Mouse (Mus musculus): Measurements from ENCODE around the gene Egfl8. TPM values are rescaled to one million over a fixed set of nuclear protein-coding genes. Genes with fewer than 3 reads are reported as not detected.

Egfl8 gene
- polyA plus RNA-seq, 1 experiment from 2014 or later: 5.2 TPM

DNA sequence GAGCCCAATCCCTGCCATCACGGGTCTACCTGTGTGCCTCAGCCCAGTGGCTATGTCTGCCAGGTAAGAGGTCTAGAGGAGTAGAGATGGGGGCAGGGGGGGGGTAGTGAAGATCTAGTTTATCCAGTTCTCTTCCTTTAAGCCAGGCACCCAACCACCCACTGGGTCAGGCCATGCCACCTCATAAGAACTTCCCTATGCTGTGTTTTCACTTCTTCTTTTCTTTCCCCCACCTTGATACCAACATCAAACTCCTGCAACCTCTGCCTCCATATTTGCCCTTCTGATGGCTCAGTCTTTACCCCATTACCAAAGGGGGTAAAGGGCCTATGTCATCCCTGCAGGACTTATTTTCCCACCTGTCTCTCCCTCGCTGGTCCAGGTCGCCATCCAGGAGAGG lies 37.7 kb downstream of the Egfl8 start:
- no peak overlapping the region for H3K4me3 ChIP-seq (ENCODE audit: low read depth, low read length)
- 91% methylated on average over 3 of the region's 3 CpGs for WGBS
- no peak overlapping the region for H3K9ac ChIP-seq (replicated peaks; ENCODE audit: low read depth)
- no peaks in the 10 kb centered on the region for H3K9me3 ChIP-seq (ENCODE audit: low read length)
- H3K36me3 ChIP-seq (ENCODE audit: insufficient read depth, low read length): no peaks in the 10 kb centered on the region
- no peaks in the 10 kb centered on the region for H3K4me1 ChIP-seq (ENCODE audit: insufficient read depth, low read depth, low read length)
- H3K27me3 ChIP-seq (replicated peaks; ENCODE audit: insufficient read depth, low read length): no peaks in the 10 kb centered on the region
- TF ChIP-seq EP300 (IDR thresholded peaks at IDR 0.05): no peak
- TF ChIP-seq CTCF (IDR thresholded peaks at IDR 0.05): no peak
- ATAC-seq (no peak), DNase-seq (ENCODE audit: low spot score) (no peak)
- H3K4me2 ChIP-seq (replicated peaks; ENCODE audit: low read depth, low read length): no peak overlapping the region
- H3K27ac ChIP-seq (ENCODE audit: low read length): no peak overlapping the region

- TF ChIP-seq EP300 (IDR thresholded peaks at IDR 0.05) (no peak), CTCF (IDR thresholded peaks at IDR 0.05) (no peak)
- H3K9me3 ChIP-seq (ENCODE audit: low read length): no peaks in the 10 kb centered on the region
- no peaks in the 10 kb centered on the region for H3K4me1 ChIP-seq (ENCODE audit: insufficient read depth, low read depth, low read length)
- H3K27me3 ChIP-seq (replicated peaks; ENCODE audit: insufficient read depth, low read length): no peaks in the 10 kb centered on the region
- H3K4me2 ChIP-seq (replicated peaks; ENCODE audit: low read depth, low read length): no peak overlapping the region
- ATAC-seq: no peak
- H3K36me3 ChIP-seq (ENCODE audit: insufficient read depth, low read length): no peaks in the 10 kb centered on the region
- H3K9ac ChIP-seq (replicated peaks; ENCODE audit: low read depth): no peak overlapping the region
- WGBS: 46% methylated on average over 5 of the region's 5 CpGs
- no peak overlapping the region for H3K27ac ChIP-seq (ENCODE audit: low read length)
- H3K4me3 ChIP-seq (ENCODE audit: low read depth, low read length): no peak overlapping the region
- no peak for DNase-seq (ENCODE audit: low spot score)
Measured at GRCm38 (mm10) chr17:34576577-34576976, 39.2 kb downstream of the Egfl8 start.

DNA sequence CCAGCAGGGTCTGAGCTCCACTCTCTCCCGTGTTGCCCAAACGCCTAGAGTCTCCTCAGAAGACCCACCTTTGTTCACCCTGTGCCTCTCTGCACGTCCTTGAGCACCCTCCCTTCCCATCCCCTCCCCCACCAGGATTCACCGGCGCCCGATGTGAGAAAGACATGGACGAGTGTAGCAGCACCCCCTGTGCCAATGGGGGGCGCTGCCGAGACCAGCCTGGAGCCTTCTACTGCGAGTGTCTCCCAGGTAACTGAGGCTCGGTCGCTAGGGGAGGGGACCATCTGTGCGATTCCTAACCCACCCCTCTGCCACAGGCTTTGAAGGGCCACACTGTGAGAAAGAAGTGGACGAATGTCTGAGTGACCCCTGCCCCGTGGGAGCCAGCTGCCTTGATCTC lies 43.4 kb downstream of the Egfl8 start:
- Histone ChIP-seq H3K27me3 (replicated peaks; ENCODE audit: insufficient read depth, low read length) (no peaks in the 10 kb centered on the region), H3K9me3 (ENCODE audit: low read length) (no peaks in the 10 kb centered on the region), H3K4me3 (ENCODE audit: low read depth, low read length) (no peak overlapping the region), H3K4me2 (replicated peaks; ENCODE audit: low read depth, low read length) (no peak overlapping the region), H3K36me3 (ENCODE audit: insufficient read depth, low read length) (no peaks in the 10 kb centered on the region), H3K9ac (replicated peaks; ENCODE audit: low read depth) (no peak overlapping the region), H3K27ac (ENCODE audit: low read length) (no peak overlapping the region), H3K4me1 (ENCODE audit: insufficient read depth, low read depth, low read length) (no peaks in the 10 kb centered on the region)
- no peak for TF ChIP-seq EP300 (IDR thresholded peaks at IDR 0.05)
- peak; percentile 39; the same call in 1 of the 2 replicates for TF ChIP-seq CTCF (IDR thresholded peaks at IDR 0.05)
- WGBS: 25% methylated on average over 15 of the region's 15 CpGs
- ATAC-seq: no peak; the same call in 1 of the 2 replicates
- no peak for DNase-seq (ENCODE audit: low spot score)

DNA sequence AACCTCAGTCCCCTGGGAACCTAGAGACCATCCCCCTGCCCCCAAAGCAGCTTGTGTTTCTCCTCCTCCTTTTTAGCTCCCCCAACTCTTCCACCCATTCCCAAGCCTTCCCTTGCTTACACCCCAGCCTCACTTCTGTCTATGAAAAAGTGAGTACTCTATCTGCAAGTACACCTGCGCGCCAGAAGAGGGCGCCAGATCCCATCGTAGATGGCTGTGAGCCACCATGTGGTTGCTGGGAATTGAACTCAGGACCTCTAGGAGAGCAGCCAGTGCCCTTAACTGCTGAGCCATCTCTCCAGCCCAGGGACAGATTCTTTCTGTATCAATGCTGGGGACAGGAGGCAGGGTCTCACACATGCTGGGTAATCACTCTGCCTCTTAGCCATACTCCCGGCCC lies 43.9 kb downstream of the Egfl8 start:
- no peak for DNase-seq (ENCODE audit: low spot score)
- Histone ChIP-seq H3K4me2 (replicated peaks; ENCODE audit: low read depth, low read length) (no peak overlapping the region), H3K4me3 (ENCODE audit: low read depth, low read length) (no peak overlapping the region), H3K4me1 (ENCODE audit: insufficient read depth, low read depth, low read length) (no peaks in the 10 kb centered on the region), H3K9me3 (ENCODE audit: low read length) (no peaks in the 10 kb centered on the region), H3K27ac (ENCODE audit: low read length) (no peak overlapping the region), H3K9ac (replicated peaks; ENCODE audit: low read depth) (no peak overlapping the region), H3K36me3 (ENCODE audit: insufficient read depth, low read length) (no peaks in the 10 kb centered on the region), H3K27me3 (replicated peaks; ENCODE audit: insufficient read depth, low read length) (no peaks in the 10 kb centered on the region)
- 20% methylated on average over 5 of the region's 5 CpGs for WGBS
- peak; percentile 73 for TF ChIP-seq CTCF (IDR thresholded peaks at IDR 0.05)
- no peak for TF ChIP-seq EP300 (IDR thresholded peaks at IDR 0.05)
- no peak for ATAC-seq

- ATAC-seq (no peak), DNase-seq (ENCODE audit: low spot score) (no peak)
- Histone ChIP-seq H3K9ac (replicated peaks; ENCODE audit: low read depth) (no peak overlapping the region), H3K4me1 (ENCODE audit: insufficient read depth, low read depth, low read length) (no peaks in the 10 kb centered on the region), H3K4me3 (ENCODE audit: low read depth, low read length) (no peak overlapping the region), H3K4me2 (replicated peaks; ENCODE audit: low read depth, low read length) (no peak overlapping the region), H3K27me3 (replicated peaks; ENCODE audit: insufficient read depth, low read length) (no peaks in the 10 kb centered on the region), H3K27ac (ENCODE audit: low read length) (no peak overlapping the region), H3K9me3 (ENCODE audit: low read length) (no peaks in the 10 kb centered on the region), H3K36me3 (ENCODE audit: insufficient read depth, low read length) (no peaks in the 10 kb centered on the region)
- no peak for TF ChIP-seq CTCF (IDR thresholded peaks at IDR 0.05)
- no peak for TF ChIP-seq EP300 (IDR thresholded peaks at IDR 0.05)
- 61% methylated on average over 4 of the region's 4 CpGs for WGBS
Measured at GRCm38 (mm10) chr17:34569919-34570318, 45.9 kb downstream of the Egfl8 start.

DNA sequence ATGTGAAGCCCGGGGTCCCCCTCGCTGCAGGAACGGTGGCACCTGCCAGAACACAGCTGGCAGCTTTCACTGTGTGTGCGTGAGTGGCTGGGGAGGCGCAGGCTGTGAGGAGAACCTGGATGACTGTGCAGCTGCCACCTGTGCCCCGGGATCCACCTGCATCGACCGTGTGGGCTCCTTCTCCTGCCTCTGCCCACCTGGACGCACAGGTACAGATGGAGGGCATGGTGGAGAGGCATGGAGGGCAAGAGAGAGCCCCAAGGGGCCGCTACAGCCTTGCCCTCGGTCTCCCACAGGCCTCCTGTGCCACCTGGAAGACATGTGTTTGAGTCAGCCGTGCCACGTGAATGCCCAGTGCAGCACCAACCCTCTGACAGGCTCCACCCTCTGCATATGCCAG lies 47.4 kb downstream of the Egfl8 start:
- ATAC-seq (no peak), DNase-seq (ENCODE audit: low spot score) (no peak)
- no peak overlapping the region for H3K27ac ChIP-seq (ENCODE audit: low read length)
- WGBS: 66% methylated on average over 11 of the region's 13 CpGs
- TF ChIP-seq CTCF (IDR thresholded peaks at IDR 0.05) (no peak), EP300 (IDR thresholded peaks at IDR 0.05) (no peak)
- H3K27me3 ChIP-seq (replicated peaks; ENCODE audit: insufficient read depth, low read length): no peaks in the 10 kb centered on the region
- no peak overlapping the region for H3K4me3 ChIP-seq (ENCODE audit: low read depth, low read length)
- no peaks in the 10 kb centered on the region for H3K4me1 ChIP-seq (ENCODE audit: insufficient read depth, low read depth, low read length)
- no peaks in the 10 kb centered on the region for H3K36me3 ChIP-seq (ENCODE audit: insufficient read depth, low read length)
- H3K9me3 ChIP-seq (ENCODE audit: low read length): no peaks in the 10 kb centered on the region
- H3K9ac ChIP-seq (replicated peaks; ENCODE audit: low read depth): no peak overlapping the region
- H3K4me2 ChIP-seq (replicated peaks; ENCODE audit: low read depth, low read length): no peak overlapping the region

DNA sequence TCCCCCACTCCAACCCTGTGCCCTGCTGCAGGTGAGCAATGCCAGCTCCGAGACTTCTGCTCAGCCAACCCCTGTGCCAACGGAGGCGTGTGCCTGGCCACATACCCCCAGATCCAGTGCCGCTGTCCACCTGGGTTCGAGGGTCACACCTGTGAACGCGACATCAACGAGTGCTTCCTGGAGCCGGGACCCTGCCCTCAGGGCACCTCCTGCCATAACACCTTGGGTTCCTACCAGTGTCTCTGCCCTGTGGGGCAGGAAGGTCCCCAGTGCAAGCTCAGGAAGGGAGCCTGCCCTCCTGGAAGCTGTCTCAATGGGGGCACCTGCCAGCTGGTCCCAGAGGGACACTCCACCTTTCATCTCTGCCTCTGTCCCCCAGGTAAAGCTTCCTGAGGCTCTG lies 48.5 kb downstream of the Egfl8 start:
- no peak for ATAC-seq
- no peak for DNase-seq (ENCODE audit: low spot score)
- H3K4me1 ChIP-seq (ENCODE audit: insufficient read depth, low read depth, low read length): no peaks in the 10 kb centered on the region
- no peaks in the 10 kb centered on the region for H3K36me3 ChIP-seq (ENCODE audit: insufficient read depth, low read length)
- H3K27me3 ChIP-seq (replicated peaks; ENCODE audit: insufficient read depth, low read length): no peaks in the 10 kb centered on the region
- H3K9me3 ChIP-seq (ENCODE audit: low read length): no peaks in the 10 kb centered on the region
- H3K27ac ChIP-seq (ENCODE audit: low read length): no peak overlapping the region
- WGBS: 63% methylated on average over 7 of the region's 9 CpGs
- H3K4me2 ChIP-seq (replicated peaks; ENCODE audit: low read depth, low read length): no peak overlapping the region
- no peak for TF ChIP-seq CTCF (IDR thresholded peaks at IDR 0.05)
- no peak overlapping the region for H3K9ac ChIP-seq (replicated peaks; ENCODE audit: low read depth)
- no peak overlapping the region for H3K4me3 ChIP-seq (ENCODE audit: low read depth, low read length)
